Mouse (Mus musculus): ENCODE results near the gene Ak3.
"Not testable (repeated sequence)": the region's sequence is repeated elsewhere in the genome, so short reads cannot be mapped to it uniquely, and the experiment has no call there.

Ak3 gene

DNA sequence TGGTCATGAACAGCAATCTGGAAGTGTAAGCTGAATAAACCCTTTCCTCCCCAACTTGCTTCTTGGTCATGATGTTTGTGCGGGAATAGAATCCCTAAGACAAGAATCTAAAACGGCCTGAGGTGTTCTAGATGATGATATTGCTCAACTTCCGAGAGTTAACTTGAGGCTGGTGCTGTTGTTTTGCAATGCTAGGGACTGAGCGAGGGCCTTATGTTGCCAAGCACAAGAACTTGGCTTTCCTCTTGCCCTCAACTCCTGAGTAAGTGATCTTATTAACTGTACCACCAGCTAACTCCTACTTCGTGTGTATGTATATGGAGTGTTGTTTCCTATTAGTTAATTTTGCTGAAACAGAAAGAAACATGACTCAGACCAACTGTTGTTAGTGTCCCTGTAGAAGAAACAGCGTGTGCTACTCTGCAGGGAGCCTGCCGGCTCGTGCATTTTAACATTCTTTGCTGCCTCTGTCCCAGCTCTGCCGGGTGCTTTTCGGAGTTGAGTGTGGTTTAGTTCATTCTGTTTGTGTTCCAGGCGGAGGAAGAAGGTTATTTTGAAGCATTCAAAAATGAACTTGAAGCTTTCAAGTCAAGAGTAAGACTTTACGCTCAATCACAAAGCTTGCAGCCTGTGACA lies 36.3 kb downstream of the Ak3 start:
- in situ Hi-C loops (cut with MboI; ENCODE audit: unreplicated experiment in 2 of 2): no loop called here

DNA sequence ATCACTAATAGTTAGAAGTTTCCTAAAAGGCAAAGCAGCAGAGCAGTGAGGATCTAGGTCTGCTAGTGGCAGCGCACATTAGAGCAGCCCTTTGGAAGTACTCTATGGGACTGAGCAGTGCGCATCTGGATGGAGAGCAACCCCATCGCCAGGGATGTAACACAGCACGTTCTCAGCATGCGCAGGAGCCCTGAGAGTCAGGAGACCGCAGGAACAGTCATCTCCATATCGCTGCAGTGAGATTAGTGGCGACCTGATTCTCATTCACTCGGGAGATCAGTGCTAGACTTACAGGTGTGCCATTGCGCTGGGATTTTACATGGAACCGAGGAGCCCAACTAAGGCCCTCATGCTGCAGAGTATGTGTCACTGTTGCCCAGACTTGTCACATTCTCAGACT lies 38.7 kb downstream of the Ak3 start:
- in situ Hi-C loops (cut with MboI; ENCODE audit: unreplicated experiment in 2 of 2): no loop called here

- in situ Hi-C loops (cut with MboI; ENCODE audit: unreplicated experiment in 2 of 2): no loop called here
Observed at GRCm38 (mm10) chr19:29008069-29008706, 39.6 kb downstream of the Ak3 start.

DNA sequence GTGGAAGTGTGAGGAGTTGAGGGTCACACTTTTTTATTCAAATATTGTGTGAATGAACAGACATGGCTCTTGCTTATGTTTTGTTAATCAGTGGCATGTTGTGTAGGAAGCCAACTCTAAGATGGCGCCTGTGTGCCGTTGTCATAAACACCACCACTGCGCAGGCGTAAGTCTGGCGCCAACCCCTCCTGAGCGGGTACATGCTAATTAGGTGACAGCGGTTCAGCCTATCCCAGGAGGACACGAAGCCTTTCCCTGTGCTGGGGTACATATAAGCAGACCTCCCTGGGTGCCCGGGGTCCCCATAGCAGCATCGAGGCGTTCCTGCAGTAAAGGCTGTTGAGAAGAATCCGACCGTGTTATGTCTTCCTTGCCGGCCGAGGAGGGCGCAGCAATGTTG lies 47.4 kb downstream of the Ak3 start:
- in situ Hi-C loops (cut with MboI; ENCODE audit: unreplicated experiment in 2 of 2): not testable (repeated sequence)

DNA sequence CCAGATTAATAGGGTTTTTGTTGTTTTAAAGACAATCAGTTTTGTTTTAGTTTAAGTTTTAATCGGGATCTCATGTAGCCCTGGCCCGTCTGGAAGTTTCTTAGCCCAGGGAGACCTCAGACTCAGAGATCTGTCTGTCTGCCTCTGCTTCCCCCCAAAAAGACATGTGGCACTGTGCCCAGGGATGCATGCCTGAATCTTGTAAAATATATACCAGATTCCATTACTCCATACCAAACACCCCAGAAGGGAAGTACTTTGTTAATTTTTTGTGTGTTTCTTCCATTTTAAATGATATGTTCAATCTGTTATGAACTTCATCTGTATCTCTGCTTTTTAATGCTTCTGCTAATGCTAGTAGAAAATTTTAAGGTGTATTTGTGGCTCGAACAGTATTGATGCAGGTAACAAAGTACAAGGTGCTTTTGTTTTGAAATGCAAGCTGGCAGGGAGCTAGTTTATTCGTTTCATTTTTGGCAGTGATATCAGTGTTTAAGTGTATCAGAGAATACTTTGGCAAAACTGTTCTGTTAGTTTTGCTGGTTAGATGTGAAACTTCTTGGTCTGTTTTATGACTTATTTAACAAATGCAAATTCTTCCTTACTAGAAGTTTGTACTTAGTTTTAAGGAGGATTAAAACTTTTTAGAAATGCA lies 49.7 kb downstream of the Ak3 start:
- in situ Hi-C loops (cut with MboI; ENCODE audit: unreplicated experiment in 2 of 2): loop anchor here in 1 of 2 experiments (5.0 to 25.0 kb wide), 2 partner anchors 44 to 814 kb away; partner anchors contain the start of genes 9930021J03Rik and Ranbp6

DNA sequence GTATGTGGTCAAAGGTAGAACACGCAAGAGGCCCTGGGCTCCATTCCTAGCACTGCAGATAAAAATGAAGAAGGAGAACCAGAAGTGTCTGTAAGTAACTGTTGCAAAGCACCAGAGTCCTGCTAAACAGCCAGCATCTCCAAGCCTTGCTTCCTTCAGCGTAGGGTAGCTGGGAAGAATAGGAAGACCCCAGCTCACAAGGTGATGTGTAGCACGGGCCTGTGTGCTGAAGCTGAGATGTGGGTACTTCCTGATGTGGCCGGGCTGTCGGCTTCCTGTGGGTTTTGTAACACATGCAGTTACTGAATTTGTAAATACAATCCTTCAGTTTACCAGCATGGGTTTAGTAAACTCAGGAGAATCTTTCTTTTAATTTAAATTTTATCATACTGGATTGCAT lies 52.4 kb downstream of the Ak3 start:
- in situ Hi-C loops (cut with MboI; ENCODE audit: unreplicated experiment in 2 of 2): loop anchor here in 1 of 2 experiments (5.0 to 25.0 kb wide), 2 partner anchors 47 to 817 kb away; partner anchors contain the start of genes 9930021J03Rik and Ranbp6

- in situ Hi-C loops (cut with MboI; ENCODE audit: unreplicated experiment in 2 of 2): loop anchor here in 1 of 2 experiments (5.0 to 25.0 kb wide), 2 partner anchors 47 to 817 kb away; partner anchors contain the start of genes 9930021J03Rik and Ranbp6
Observed at GRCm38 (mm10) chr19:28994870-28995269, 52.9 kb downstream of the Ak3 start.

- in situ Hi-C loops (cut with MboI; ENCODE audit: unreplicated experiment in 2 of 2): loop anchor here in 1 of 2 experiments (25.0 kb wide), 1 partner anchor 821 kb away; the partner anchor contains the start of genes 9930021J03Rik and Ranbp6
Observed at GRCm38 (mm10) chr19:28991391-28991790, 56.4 kb downstream of the Ak3 start.

- in situ Hi-C loops (cut with MboI; ENCODE audit: unreplicated experiment in 2 of 2): loop anchor here in 1 of 2 experiments (25.0 kb wide), 1 partner anchor 822 kb away; the partner anchor contains the start of genes 9930021J03Rik and Ranbp6
Observed at GRCm38 (mm10) chr19:28990590-28991221, 57.1 kb downstream of the Ak3 start.

GRCm38 (mm10) chr19:28990194-28990589 lies 57.6 kb downstream of the Ak3 start, which contains the start of gene Cdc37l1:
Gene Cdc37l1 (plus strand): TSS chr19:28990352.
- in situ Hi-C loops (cut with MboI; ENCODE audit: unreplicated experiment in 2 of 2): loop anchor here in 1 of 2 experiments (25.0 kb wide), 1 partner anchor 822 kb away; the partner anchor contains the start of genes 9930021J03Rik and Ranbp6

GRCm38 (mm10) chr19:28989515-28989914 lies 58.2 kb downstream of the Ak3 start:
- in situ Hi-C loops (cut with MboI; ENCODE audit: unreplicated experiment in 2 of 2): loop anchor here (5.0 to 25.0 kb wide), 3 partner anchors 263 to 823 kb away; partner anchors contain the start of genes 9930021J03Rik (in 1 of the 2), Jak2 (in 1 of the 2) and Ranbp6 (in 1 of the 2)

- in situ Hi-C loops (cut with MboI; ENCODE audit: unreplicated experiment in 2 of 2): loop anchor here (5.0 to 25.0 kb wide), 3 partner anchors 75 to 830 kb away; partner anchors contain the start of genes 9930021J03Rik (in 1 of the 2) and Ranbp6 (in 1 of the 2)
Observed at GRCm38 (mm10) chr19:28982617-28983016, 65.1 kb downstream of the Ak3 start.

DNA sequence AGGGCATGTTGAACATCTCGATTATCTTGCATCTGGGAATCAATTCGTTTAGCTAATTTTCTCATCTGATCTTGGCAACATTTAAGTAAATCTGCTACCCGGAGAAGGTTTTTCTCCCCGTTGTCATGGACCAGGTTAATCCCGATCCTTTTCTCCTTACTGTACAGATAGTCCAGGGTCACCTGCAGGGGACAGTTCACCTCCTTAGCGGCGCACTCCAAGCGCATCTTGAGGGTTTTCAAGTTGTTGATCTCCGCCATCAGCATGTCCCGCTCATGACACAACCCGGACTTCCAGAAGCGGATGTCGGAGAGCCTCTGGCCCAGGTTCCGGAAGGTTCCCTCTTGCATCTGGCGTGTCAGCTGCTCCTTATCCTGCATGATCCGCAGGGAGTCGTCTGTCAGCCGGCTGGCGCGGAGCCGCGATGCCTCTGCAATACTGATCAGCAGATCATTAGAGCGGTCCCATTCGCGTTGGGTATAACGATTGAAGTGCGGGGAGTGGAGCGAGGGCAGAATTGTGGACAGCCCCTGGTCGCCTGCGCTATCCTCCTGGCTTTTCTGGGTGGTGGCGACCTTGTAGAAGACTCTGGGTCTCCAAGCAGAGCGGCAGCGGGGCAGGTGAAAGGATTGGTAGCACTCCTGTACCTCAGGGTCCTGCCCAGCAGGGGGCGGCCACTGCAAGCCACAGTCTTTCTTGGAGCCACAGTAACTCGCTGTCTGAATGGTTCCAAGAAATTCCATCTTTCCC lies 72.7 kb downstream of the Ak3 start:
- in situ Hi-C loops (cut with MboI; ENCODE audit: unreplicated experiment in 2 of 2): loop anchor here (5.0 to 25.0 kb wide), 7 partner anchors 82 to 837 kb away; partner anchors contain the start of genes 9930021J03Rik (in 1 of the 2), Jak2 (in 1 of the 2) and Ranbp6 (in 1 of the 2)
